Mouse (Mus musculus): ENCODE data around the gene Higd1a. TPM values are rescaled to one million over a fixed set of nuclear protein-coding genes. Genes with fewer than 3 reads are reported as not detected.

The Higd1a gene
- polyA plus RNA-seq, 1 experiment from 2014 or later, result 148 TPM

GRCm38 (mm10) chr9:121882015-121882457 is 23.9 kb upstream of the Higd1a start:
- ATAC-seq (replicated peaks; ENCODE audit: low FRiP score, low read depth) (no peak; the same call in 1 of the 2 replicates), DNase-seq (ENCODE audit: low spot score) (no peak)
- Histone ChIP-seq H3K36me3 (ENCODE audit: insufficient read depth, low read length) (no peaks in the 10 kb centered on the region), H3K27ac (no peak overlapping the region), H3K27me3 (ENCODE audit: insufficient read depth, low read length) (no peaks in the 10 kb centered on the region), H3K9ac (ENCODE audit: low read depth, low read length) (no peak overlapping the region), H3K4me1 (replicated peaks; ENCODE audit: insufficient read depth, low read length) (no peaks in the 10 kb centered on the region), H3K4me2 (ENCODE audit: low read length) (no peak overlapping the region), H3K4me3 (replicated peaks; ENCODE audit: low read depth, low read length) (no peak overlapping the region), H3K9me3 (replicated peaks; ENCODE audit: low read length) (no peaks in the 10 kb centered on the region)
- no peak for TF ChIP-seq CTCF (IDR thresholded peaks at IDR 0.05; ENCODE audit: low read depth)
- 37% methylated on average over 7 of the region's 7 CpGs for whole genome bisulfite sequencing

- H3K27ac ChIP-seq, result no peak overlapping the region
- no peak for ATAC-seq (replicated peaks; ENCODE audit: low FRiP score, low read depth)
- H3K9me3 ChIP-seq (replicated peaks; ENCODE audit: low read length), result no peaks in the 10 kb centered on the region
- 69% methylated on average over 6 of the region's 6 CpGs for WGBS
- H3K4me1 ChIP-seq (replicated peaks; ENCODE audit: insufficient read depth, low read length), result no peaks in the 10 kb centered on the region
- H3K4me2 ChIP-seq (ENCODE audit: low read length), result peak overlapping the region; percentile 36; the same call in 1 of the 2 replicates
- DNase-seq (ENCODE audit: low spot score), result no peak
- no peaks in the 10 kb centered on the region for H3K36me3 ChIP-seq (ENCODE audit: insufficient read depth, low read length)
- H3K4me3 ChIP-seq (replicated peaks; ENCODE audit: low read depth, low read length), result no peak overlapping the region
- H3K9ac ChIP-seq (ENCODE audit: low read depth, low read length), result no peak overlapping the region
- no peaks in the 10 kb centered on the region for H3K27me3 ChIP-seq (ENCODE audit: insufficient read depth, low read length)
- no peak; the same call in 1 of the 2 replicates for TF ChIP-seq CTCF (IDR thresholded peaks at IDR 0.05; ENCODE audit: low read depth)
These were observed 23.1 kb upstream of the Higd1a start for GRCm38 (mm10) chr9:121881301-121881700.

GRCm38 (mm10) chr9:121880840-121881239 is 22.7 kb upstream of the Higd1a start:
- H3K9me3 ChIP-seq (replicated peaks; ENCODE audit: low read length), result no peaks in the 10 kb centered on the region
- 19% methylated on average over 14 of the region's 14 CpGs for WGBS
- H3K27me3 ChIP-seq (ENCODE audit: insufficient read depth, low read length), result no peaks in the 10 kb centered on the region
- H3K4me3 ChIP-seq (replicated peaks; ENCODE audit: low read depth, low read length), result no peak overlapping the region
- H3K4me2 ChIP-seq (ENCODE audit: low read length), result peak overlapping the region; percentile 36; the same call in 1 of the 2 replicates
- DNase-seq (ENCODE audit: low spot score), result peak; percentile 87
- H3K9ac ChIP-seq (ENCODE audit: low read depth, low read length), result no peak overlapping the region
- 0 out of 2 replicates have a peak, but pooled peaks have one; percentile 21 for ATAC-seq (replicated peaks; ENCODE audit: low FRiP score, low read depth)
- H3K27ac ChIP-seq, result no peak overlapping the region
- H3K4me1 ChIP-seq (replicated peaks; ENCODE audit: insufficient read depth, low read length), result no peaks in the 10 kb centered on the region
- TF ChIP-seq CTCF (IDR thresholded peaks at IDR 0.05; ENCODE audit: low read depth), result peak; percentile 76
- no peaks in the 10 kb centered on the region for H3K36me3 ChIP-seq (ENCODE audit: insufficient read depth, low read length)

DNA sequence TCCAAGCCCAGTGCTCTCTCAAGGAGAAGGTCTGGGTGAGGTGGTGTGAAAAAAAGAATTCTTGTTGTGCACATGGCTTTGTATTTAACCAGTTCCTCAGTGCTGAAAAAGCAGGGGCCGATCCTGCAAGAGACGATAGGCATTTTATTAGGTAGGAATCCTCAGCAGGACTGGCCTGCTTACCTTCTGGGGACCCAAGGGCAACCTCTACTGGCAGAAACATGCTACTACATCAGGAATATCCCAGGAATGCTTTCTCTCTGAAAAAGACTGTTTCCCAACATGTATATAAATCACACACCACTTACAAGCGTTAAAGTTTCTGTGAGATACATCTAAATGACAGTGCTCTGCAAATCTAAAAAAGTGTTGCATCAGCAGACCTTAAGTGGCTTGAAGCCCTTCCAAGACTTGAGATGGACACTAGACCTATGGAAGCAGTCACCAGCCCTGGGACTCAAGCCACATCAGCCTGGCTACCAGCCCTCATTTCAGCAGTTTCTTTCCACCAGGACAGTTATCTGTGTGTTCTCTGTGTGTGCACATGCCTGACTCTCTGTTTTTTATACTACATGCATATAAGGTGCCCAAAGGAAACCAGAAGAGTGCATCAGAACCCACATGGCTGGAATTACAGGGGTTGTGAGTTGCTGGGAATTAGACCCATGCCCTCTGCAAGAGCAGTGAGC is 19.0 kb upstream of the Higd1a start:
- Histone ChIP-seq H3K27me3 (ENCODE audit: insufficient read depth, low read length) (no peaks in the 10 kb centered on the region), H3K4me2 (ENCODE audit: low read length) (no peak overlapping the region), H3K4me3 (replicated peaks; ENCODE audit: low read depth, low read length) (no peak overlapping the region), H3K27ac (no peak overlapping the region), H3K4me1 (replicated peaks; ENCODE audit: insufficient read depth, low read length) (no peaks in the 10 kb centered on the region), H3K9me3 (replicated peaks; ENCODE audit: low read length) (no peaks in the 10 kb centered on the region), H3K36me3 (ENCODE audit: insufficient read depth, low read length) (no peaks in the 10 kb centered on the region), H3K9ac (ENCODE audit: low read depth, low read length) (no peak overlapping the region)
- ATAC-seq (replicated peaks; ENCODE audit: low FRiP score, low read depth) (0 out of 2 replicates have a peak, but pooled peaks have one; percentile 36), DNase-seq (ENCODE audit: low spot score) (peak; percentile 88)
- TF ChIP-seq CTCF (IDR thresholded peaks at IDR 0.05; ENCODE audit: low read depth), result peak; percentile 92
- 6% methylated on average over 3 of the region's 3 CpGs for whole genome bisulfite sequencing

GRCm38 (mm10) chr9:121873578-121873977 is 15.4 kb upstream of the Higd1a start:
- no peaks in the 10 kb centered on the region for H3K36me3 ChIP-seq (ENCODE audit: insufficient read depth, low read length)
- DNase-seq (ENCODE audit: low spot score), result no peak
- no peaks in the 10 kb centered on the region for H3K4me1 ChIP-seq (replicated peaks; ENCODE audit: insufficient read depth, low read length)
- H3K9me3 ChIP-seq (replicated peaks; ENCODE audit: low read length), result no peaks in the 10 kb centered on the region
- no peak overlapping the region for H3K4me3 ChIP-seq (replicated peaks; ENCODE audit: low read depth, low read length)
- no peak overlapping the region for H3K27ac ChIP-seq
- H3K27me3 ChIP-seq (ENCODE audit: insufficient read depth, low read length), result no peaks in the 10 kb centered on the region
- no peak for ATAC-seq (replicated peaks; ENCODE audit: low FRiP score, low read depth)
- TF ChIP-seq CTCF (IDR thresholded peaks at IDR 0.05; ENCODE audit: low read depth), result no peak
- H3K4me2 ChIP-seq (ENCODE audit: low read length), result no peak overlapping the region
- H3K9ac ChIP-seq (ENCODE audit: low read depth, low read length), result no peak overlapping the region

DNA sequence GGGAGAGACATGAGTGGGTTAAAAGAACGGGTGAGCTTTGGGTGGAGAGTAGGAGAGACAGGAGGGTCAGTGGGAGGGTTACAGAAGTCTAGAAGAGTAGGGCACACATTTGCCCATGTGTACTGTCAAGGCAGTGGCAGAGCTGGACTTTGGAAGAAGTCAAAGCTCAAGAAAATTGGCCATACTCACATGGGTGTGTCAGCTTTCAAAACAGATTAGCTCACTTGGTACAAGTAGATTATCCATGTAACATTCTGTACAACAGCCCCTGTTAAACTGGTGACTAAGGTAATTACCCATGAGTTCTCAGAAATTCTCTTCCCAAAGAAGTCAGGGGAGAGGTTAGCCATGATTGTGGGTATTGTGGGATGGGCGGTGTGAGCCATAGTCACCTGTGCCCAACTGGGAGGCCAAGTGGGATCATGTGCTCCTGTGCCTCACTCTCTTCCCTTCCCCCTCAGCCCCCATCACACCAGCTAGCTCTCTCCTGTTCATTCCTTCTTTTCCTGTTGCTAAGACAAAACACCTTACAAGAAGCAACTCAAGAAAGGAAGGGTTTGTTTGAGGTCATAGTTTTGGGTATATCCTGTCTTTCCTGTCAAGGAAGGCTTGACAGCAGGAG is 14.0 kb upstream of the Higd1a start:
- 75% methylated on average over 2 of the region's 2 CpGs for WGBS
- DNase-seq (ENCODE audit: low spot score), result no peak

More for the DNA sequence above, 14.0 kb upstream of the Higd1a start:
- Histone ChIP-seq H3K4me2 (ENCODE audit: low read length) (no peak overlapping the region), H3K9ac (ENCODE audit: low read depth, low read length) (no peak overlapping the region), H3K27me3 (ENCODE audit: insufficient read depth, low read length) (no peaks in the 10 kb centered on the region), H3K4me3 (replicated peaks; ENCODE audit: low read depth, low read length) (no peak overlapping the region), H3K9me3 (replicated peaks; ENCODE audit: low read length) (no peaks in the 10 kb centered on the region), H3K36me3 (ENCODE audit: insufficient read depth, low read length) (no peaks in the 10 kb centered on the region), H3K4me1 (replicated peaks; ENCODE audit: insufficient read depth, low read length) (no peaks in the 10 kb centered on the region), H3K27ac (no peak overlapping the region)
- no peak for ATAC-seq (replicated peaks; ENCODE audit: low FRiP score, low read depth)
- no peak for TF ChIP-seq CTCF (IDR thresholded peaks at IDR 0.05; ENCODE audit: low read depth)
